In genomic region chr5:139442428-139442827, GRCm38 (mm10) we compare ENCODE assay signal across 14 mouse cellular contexts. TPM values are rescaled to one million over a fixed set of nuclear protein-coding genes. Genes with fewer than 3 reads are reported as not detected.
DNase-seq lines count a peak whose midpoint lies in the region; ATAC-seq and TF ChIP-seq lines count a peak whose summit lies in the region.
"Had no signal": no experiment of that assay in that cellular context is flagged by ENCODE, and none has a peak within 500 bp of the region (broad histone marks: within the 10 kb centered on the region; RNA-seq: fewer than 3 reads in every experiment).

No protein-coding gene starts in this region.

- no peaks in the 10 kb centered on the region for H3K27me3 ChIP-seq in lung, embryonic 16.5 days (ENCODE audit: control insufficient read depth, insufficient read depth, low read depth, low read length)
- H3K27me3 ChIP-seq in hindbrain, embryonic 13.5 days: no peaks in the 10 kb centered on the region
- H3K27me3 ChIP-seq in neural tube, embryonic 11.5 days (ENCODE audit: control insufficient read depth, insufficient read depth, low read length): no peaks in the 10 kb centered on the region

- H3K4me3 ChIP-seq in lung, embryonic 16.5 days (ENCODE audit: low read length): no peak overlapping the region
- H3K4me3 ChIP-seq in lung, adult 2 months (replicated peaks; ENCODE audit: extremely low read depth, low read depth, low read length): no peak overlapping the region
- no peak overlapping the region for H3K4me3 ChIP-seq in hindbrain, embryonic 13.5 days
- H3K4me3 ChIP-seq in neural tube, embryonic 11.5 days (ENCODE audit: low read depth, low read length): no peak overlapping the region

- H3K27ac ChIP-seq in lung, embryonic 16.5 days (ENCODE audit: low read length): peak overlapping the region; percentile 68; the same call in 1 of the 2 replicates
- H3K27ac ChIP-seq in hindbrain, embryonic 13.5 days: peak overlapping the region; percentile 14
- H3K27ac ChIP-seq in neural tube, embryonic 11.5 days (ENCODE audit: low read depth, low read length): no peak overlapping the region

- H3K4me2 ChIP-seq in lung, embryonic 16.5 days (ENCODE audit: low read depth, low read length): no peak overlapping the region
- H3K4me2 ChIP-seq in hindbrain, embryonic 13.5 days: no peak overlapping the region
- H3K4me2 ChIP-seq in neural tube, embryonic 11.5 days (ENCODE audit: low read depth): no peak overlapping the region

- 0 out of 2 replicates have a peak overlapping the region, but pooled peaks have one; percentile 3 for H3K9ac ChIP-seq in lung, embryonic 16.5 days (ENCODE audit: low read length)
- H3K9ac ChIP-seq in hindbrain, embryonic 13.5 days: no peak overlapping the region
- H3K9ac ChIP-seq in neural tube, embryonic 11.5 days (ENCODE audit: low read length): no peak overlapping the region

- ATAC-seq in lung, embryonic 16.5 days (ENCODE audit: low read depth): no peak
- ATAC-seq in hindbrain, embryonic 13.5 days (ENCODE audit: low FRiP score): no peak
- no peak for ATAC-seq in neural tube, embryonic 11.5 days (ENCODE audit: insufficient read depth, low FRiP score, low TSS enrichment)
- ATAC-seq: CD4-positive, CD25-positive, alpha-beta regulatory T cell, adult 4 months had no signal

- no peaks in the 10 kb centered on the region for H3K36me3 ChIP-seq in lung, embryonic 16.5 days (ENCODE audit: control insufficient read depth, insufficient read depth, low read length)
- no peaks in the 10 kb centered on the region for H3K36me3 ChIP-seq in hindbrain, embryonic 13.5 days
- H3K36me3 ChIP-seq in neural tube, embryonic 11.5 days (ENCODE audit: control insufficient read depth, insufficient read depth, low read length): no peaks in the 10 kb centered on the region

- no peaks in the 10 kb centered on the region for H3K9me3 ChIP-seq in lung, embryonic 16.5 days (ENCODE audit: control insufficient read depth, low read length)
- no peaks in the 10 kb centered on the region for H3K9me3 ChIP-seq in hindbrain, embryonic 13.5 days
- H3K9me3 ChIP-seq in neural tube, embryonic 11.5 days (ENCODE audit: control insufficient read depth, low read length): no peaks in the 10 kb centered on the region

- 59% methylated on average over 12 of the region's 12 CpGs for WGBS in lung, embryonic 16.5 days
- 65% methylated on average over 12 of the region's 12 CpGs for WGBS in lung, adult 2 months
- WGBS in hindbrain, embryonic 13.5 days: 72% methylated on average over 12 of the region's 12 CpGs
- 63% methylated on average over 12 of the region's 12 CpGs for WGBS in neural tube, embryonic 11.5 days

- peaks cover 22% of the 10 kb centered on the region for H3K4me1 ChIP-seq in lung, embryonic 16.5 days (replicated peaks; ENCODE audit: control insufficient read depth, insufficient read depth, low read length)
- no peaks in the 10 kb centered on the region for H3K4me1 ChIP-seq in lung, adult 2 months (ENCODE audit: control insufficient read depth, insufficient read depth, low read length)
- H3K4me1 ChIP-seq in hindbrain, embryonic 13.5 days (replicated peaks): peaks cover 33% of the 10 kb centered on the region
- H3K4me1 ChIP-seq in neural tube, embryonic 11.5 days (ENCODE audit: control insufficient read depth, insufficient read depth, low read length): no peaks in the 10 kb centered on the region

- no peak for TF ChIP-seq POLR2A in lung, adult 2 months (IDR thresholded peaks at IDR 0.05; ENCODE audit: borderline replicate concordance, extremely low read depth, low read depth, low read length)

- DNase-seq in embryo, embryonic 11 days: peak; percentile 25
- DNase-seq in embryo, embryonic 10 days (ENCODE audit: low spot score): no peak
- no peak for DNase-seq in lung, adult 2 months
- DNase-seq in neural tube, embryonic 11.5 days (ENCODE audit: low spot score): peak; percentile 43
- DNase-seq in thymus, postnatal 0 days (ENCODE audit: low spot score): no peak
- no peak for DNase-seq in frontal cortex, postnatal 36 days (ENCODE audit: low spot score in 2 of 2)
- DNase-seq: adrenal gland, adult 8-10 months; kidney, postnatal 14 days; lung, adult 18-20 months; spleen, adult 18-20 months; thymus, postnatal 14 days had no signal

- TF ChIP-seq CTCF in lung, adult 2 months (IDR thresholded peaks at IDR 0.05; ENCODE audit: insufficient read depth, low read length): no peak

RNA-seq across cellular contexts. Expression of gene 3110082I17Rik, which starts 17.9 kb away (rescaled TPM):
- 35.6 and 38.6 TPM in 2 replicates for polyA plus RNA-seq in lung, embryonic 16.5 days (2015; fragmentation: Nextera tagmentation; extraction: Ambion mirVana)
- 12.2 and 14.0 TPM in 2 replicates for polyA plus RNA-seq in lung, adult 2 months (2012; rRNA removed)
- 16.2 and 16.9 TPM in 2 replicates for polyA plus RNA-seq in hindbrain, embryonic 13.5 days (2015; fragmentation: Nextera tagmentation; extraction: Ambion mirVana)
- 32.0 and 37.6 TPM in 2 replicates for polyA plus RNA-seq in neural tube, embryonic 11.5 days (2014; fragmentation: Nextera tagmentation; extraction: Ambion mirVana)
- 19.6 and 19.9 TPM in 2 replicates for polyA plus RNA-seq in thymus, postnatal 0 days (2015; fragmentation: Nextera tagmentation; extraction: Ambion mirVana)

RNA-seq across cellular contexts. Expression of gene Gper1, which starts 19.5 kb away (rescaled TPM):
- polyA plus RNA-seq in lung, embryonic 16.5 days (2015; fragmentation: Nextera tagmentation; extraction: Ambion mirVana): 7.4 and 7.6 TPM in 2 replicates
- polyA plus RNA-seq in lung, adult 2 months (2012; rRNA removed): 2.7 and 3.3 TPM in 2 replicates
- 7.6 and 7.9 TPM in 2 replicates for polyA plus RNA-seq in hindbrain, embryonic 13.5 days (2015; fragmentation: Nextera tagmentation; extraction: Ambion mirVana)
- 2.9 and 4.4 TPM in 2 replicates for polyA plus RNA-seq in neural tube, embryonic 11.5 days (2014; fragmentation: Nextera tagmentation; extraction: Ambion mirVana)
- polyA plus RNA-seq in thymus, postnatal 0 days (2015; fragmentation: Nextera tagmentation; extraction: Ambion mirVana): 5.2 and 6.1 TPM in 2 replicates
- polyA plus RNA-seq: CD4-positive, CD25-positive, alpha-beta regulatory T cell, adult 4 months had no signal

RNA-seq across cellular contexts. Expression of gene C130050O18Rik, which starts 37.3 kb away (rescaled TPM):
- 1.3 and 1.7 TPM in 2 replicates for polyA plus RNA-seq in lung, embryonic 16.5 days (2015; fragmentation: Nextera tagmentation; extraction: Ambion mirVana)
- polyA plus RNA-seq in lung, adult 2 months (2012; rRNA removed): 7.2 and 9.0 TPM in 2 replicates
- 0.13 and 0.22 TPM in 2 replicates for polyA plus RNA-seq in hindbrain, embryonic 13.5 days (2015; fragmentation: Nextera tagmentation; extraction: Ambion mirVana)
- polyA plus RNA-seq in neural tube, embryonic 11.5 days (2014; fragmentation: Nextera tagmentation; extraction: Ambion mirVana): 0.18 and 0.36 TPM in 2 replicates
- 0.54 and 0.79 TPM in 2 replicates for polyA plus RNA-seq in thymus, postnatal 0 days (2015; fragmentation: Nextera tagmentation; extraction: Ambion mirVana)
- polyA plus RNA-seq: CD4-positive, CD25-positive, alpha-beta regulatory T cell, adult 4 months had no signal

RNA-seq across cellular contexts. Expression of gene Zfand2a, which starts 41.9 kb away (rescaled TPM):
- 9.3 and 10.7 TPM in 2 replicates for polyA plus RNA-seq in lung, embryonic 16.5 days (2015; fragmentation: Nextera tagmentation; extraction: Ambion mirVana)
- polyA plus RNA-seq in lung, adult 2 months (2012; rRNA removed): 15.1 and 19.6 TPM in 2 replicates
- polyA plus RNA-seq in hindbrain, embryonic 13.5 days (2015; fragmentation: Nextera tagmentation; extraction: Ambion mirVana): 13.1 and 13.3 TPM in 2 replicates
- 5.4 and 7.9 TPM in 2 replicates for polyA plus RNA-seq in neural tube, embryonic 11.5 days (2014; fragmentation: Nextera tagmentation; extraction: Ambion mirVana)
- polyA plus RNA-seq in thymus, postnatal 0 days (2015; fragmentation: Nextera tagmentation; extraction: Ambion mirVana): 4.7 and 4.8 TPM in 2 replicates

Comparison
In these comparisons a context has a peak if more than half of its experiments do, and no peak if none do; other contexts are left out.
1. DNase-seq: peak in embryo, embryonic 11 days (single experiment) and neural tube, embryonic 11.5 days (single experiment); none in embryo, embryonic 10 days (single experiment), lung, adult 2 months (single experiment), thymus, postnatal 0 days (single experiment) and frontal cortex, postnatal 36 days (0 of 2).